Mouse (Mus musculus) myocyte (in vitro differentiated cells): ENCODE data around the gene Ap4s1. TPM values are rescaled to one million over a fixed set of nuclear protein-coding genes. Genes with fewer than 3 reads are reported as not detected.
"Not testable (repeated sequence)": the region's sequence is repeated elsewhere in the genome, so short reads cannot be mapped to it uniquely, and the experiment has no call there.

Source experiments
- H3K27me3 ChIP-seq: one replicate; pipeline ENCODE4 v1.6.1; 2011; ENCODE audit not compliant: control insufficient read depth, insufficient read depth, insufficient read length
- H3K36me3 ChIP-seq: one replicate; pipeline ENCODE4 v1.6.1; 2011; ENCODE audit not compliant: control insufficient read depth, insufficient read depth
- H3K4me2 ChIP-seq: one replicate; pipeline ENCODE4 v1.6.1; 2011; ENCODE audit warnings: low read depth, control low read depth
- H3K4me3 ChIP-seq: one replicate; pipeline ENCODE4 v1.5.1; 2011; ENCODE audit warnings: mild to moderate bottlenecking, control low read depth, moderate library complexity
- H3K79me2 ChIP-seq: one replicate; pipeline ENCODE4 v1.6.1; 2011; ENCODE audit not compliant: control insufficient read depth, insufficient read depth
- H3ac ChIP-seq: one replicate; pipeline ENCODE4 v1.6.1; 2011; ENCODE audit not compliant: control insufficient read depth, insufficient read length
- CEBPB ChIP-seq: IDR thresholded peaks from 2 replicates; pipeline ENCODE4 v1.6.1; 2011; ENCODE audit warnings: mild to moderate bottlenecking, moderate library complexity; ENCODE audit not compliant: poor library complexity, insufficient read depth, severe bottlenecking
- E2F4 ChIP-seq: IDR thresholded peaks from one replicate; pipeline ENCODE4 v1.6.1; 2011; ENCODE audit warnings: mild to moderate bottlenecking, control low read depth, moderate library complexity; ENCODE audit not compliant: insufficient read depth
- MAX ChIP-seq: IDR thresholded peaks from one replicate; pipeline ENCODE4 v1.6.1; 2011; ENCODE audit warnings: low read depth, mild to moderate bottlenecking, control low read depth
- MYOD1 ChIP-seq, 3 experiments: IDR thresholded peaks; one replicate each; pipeline ENCODE4 v1.6.1; 2011; ENCODE audit warnings: control low read depth in 2 of 3, low read depth in 2 of 3, mild to moderate bottlenecking in 2 of 3, moderate library complexity in 1 of 3; ENCODE audit not compliant: insufficient read length in 2 of 3, control insufficient read depth in 1 of 3
- MYOG ChIP-seq, 3 experiments: IDR thresholded peaks; one replicate each; pipeline ENCODE4 v1.6.1; 2011; ENCODE audit warnings: control low read depth in 2 of 3, low read depth in 2 of 3, mild to moderate bottlenecking in 2 of 3; ENCODE audit not compliant: insufficient read length in 2 of 3, control insufficient read depth in 1 of 3, insufficient read depth in 1 of 3
- POLR2A ChIP-seq: IDR thresholded peaks from one replicate; pipeline ENCODE4 v1.6.1; 2011; ENCODE audit warnings: low read depth, mild to moderate bottlenecking, control low read depth, moderate library complexity; ENCODE audit not compliant: insufficient read length
- POLR2AphosphoS2 ChIP-seq: IDR thresholded peaks from one replicate; pipeline ENCODE4 v1.6.1; 2011; ENCODE audit warnings: low read depth, control low read depth; ENCODE audit not compliant: insufficient read length
- REST ChIP-seq: IDR thresholded peaks from one replicate; pipeline ENCODE4 v1.6.1; 2011; ENCODE audit warnings: mild to moderate bottlenecking, control low read depth, moderate library complexity; ENCODE audit not compliant: insufficient read depth, insufficient read length
- SRF ChIP-seq: IDR thresholded peaks from one replicate; pipeline ENCODE4 v1.6.1; 2011; ENCODE audit warnings: low read depth; ENCODE audit not compliant: control insufficient read depth, insufficient read length
- TCF12 ChIP-seq: IDR thresholded peaks from one replicate; pipeline ENCODE4 v1.6.1; 2011; ENCODE audit warnings: mild to moderate bottlenecking, control low read depth; ENCODE audit not compliant: poor library complexity, insufficient read depth, severe bottlenecking
- TCF3 ChIP-seq: IDR thresholded peaks from one replicate; pipeline ENCODE4 v1.6.1; 2011; ENCODE audit warnings: low read depth, control low read depth; ENCODE audit not compliant: insufficient read length
- USF1 ChIP-seq: IDR thresholded peaks from one replicate; pipeline ENCODE4 v1.6.1; 2011; ENCODE audit warnings: low read depth, mild to moderate bottlenecking, control low read depth, moderate library complexity
- polyA plus RNA-seq: library from polyadenylated mRNA; unstranded; fragments of >200 nt; fragmentation: generic; extraction: Trizol; gene quantifications from one replicate; pipeline ENCODE4 v1.2.1, GENCODE M21; 2012; ENCODE audit warnings: missing spikeins

The Ap4s1 gene
- polyA plus RNA-seq, 1 experiment, result 12.4 TPM

DNA sequence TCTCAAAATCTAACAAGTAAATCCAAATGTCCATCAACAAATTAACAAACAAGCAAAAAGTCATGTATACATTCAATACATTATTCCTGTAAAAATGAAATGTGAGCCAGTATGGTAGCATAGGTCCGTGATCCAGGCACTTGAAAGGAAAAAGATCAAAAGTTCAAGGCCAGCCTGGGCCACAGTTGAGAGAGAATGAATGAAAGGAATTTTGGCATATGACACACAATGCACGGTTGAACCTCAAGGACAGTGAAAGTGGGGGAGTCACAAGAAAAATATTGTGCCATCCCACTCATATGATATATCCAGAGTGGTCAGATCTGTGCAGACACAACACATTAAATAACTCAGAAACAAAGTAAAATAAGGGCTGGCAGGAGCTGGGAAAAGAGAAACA lies 14.4 kb upstream of the Ap4s1 start:
- Histone ChIP-seq H3K4me2 (peak overlapping the region; percentile 24), H3K79me2 (peaks cover 100% of the 10 kb centered on the region), H3K36me3 (no peaks in the 10 kb centered on the region)

DNA sequence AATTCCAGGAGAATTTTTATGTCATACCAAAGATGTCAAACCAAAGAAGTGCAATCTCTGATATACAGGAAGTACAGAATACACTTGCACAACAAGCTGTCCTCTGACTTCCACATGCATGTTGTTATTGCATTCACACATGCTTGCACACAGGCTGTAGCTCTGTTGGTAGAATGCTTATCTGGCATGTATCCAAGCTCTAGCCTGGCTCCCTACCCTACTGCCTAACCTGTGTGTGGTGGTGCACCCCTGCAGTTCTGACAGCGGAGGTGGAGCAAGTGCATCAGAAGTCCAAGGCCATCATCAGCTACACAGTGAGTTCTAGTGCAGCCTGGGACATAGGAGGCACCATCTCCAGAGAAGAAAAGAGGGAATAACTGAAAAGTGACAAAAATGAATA lies 12.0 kb upstream of the Ap4s1 start:
- Histone ChIP-seq H3K4me2 (no peak overlapping the region), H3ac (no peak overlapping the region), H3K27me3 (no peaks in the 10 kb centered on the region), H3K79me2 (peaks cover 100% of the 10 kb centered on the region), H3K4me3 (no peak overlapping the region), H3K36me3 (no peaks in the 10 kb centered on the region)
- no peak for TF ChIP-seq TCF3
- no peak for TF ChIP-seq MYOD1 (IDR thresholded peaks at IDR 0.05; ENCODE audit: control insufficient read depth in 1 of 3, insufficient read length in 2 of 3, low read depth in 2 of 3)
- TF ChIP-seq USF1, result no peak
- no peak for TF ChIP-seq CEBPB
- no peak for TF ChIP-seq TCF12
- no peak for TF ChIP-seq POLR2A
- no peak for TF ChIP-seq POLR2AphosphoS2
- TF ChIP-seq REST, result no peak
- no peak for TF ChIP-seq MYOG (IDR thresholded peaks at IDR 0.05; ENCODE audit: control insufficient read depth in 1 of 3, insufficient read depth in 1 of 3, insufficient read length in 2 of 3, low read depth in 2 of 3)

More for the DNA sequence above, 14.4 kb upstream of the Ap4s1 start:
- Histone ChIP-seq H3ac (no peak overlapping the region), H3K4me3 (no peak overlapping the region), H3K27me3 (no peaks in the 10 kb centered on the region)
- TF ChIP-seq REST (no peak), USF1 (no peak), POLR2A (no peak), TCF12 (no peak), TCF3 (no peak), POLR2AphosphoS2 (no peak), MYOD1 (IDR thresholded peaks at IDR 0.05; ENCODE audit: control insufficient read depth in 1 of 3, insufficient read length in 2 of 3, low read depth in 2 of 3) (no peak), SRF (no peak)

DNA sequence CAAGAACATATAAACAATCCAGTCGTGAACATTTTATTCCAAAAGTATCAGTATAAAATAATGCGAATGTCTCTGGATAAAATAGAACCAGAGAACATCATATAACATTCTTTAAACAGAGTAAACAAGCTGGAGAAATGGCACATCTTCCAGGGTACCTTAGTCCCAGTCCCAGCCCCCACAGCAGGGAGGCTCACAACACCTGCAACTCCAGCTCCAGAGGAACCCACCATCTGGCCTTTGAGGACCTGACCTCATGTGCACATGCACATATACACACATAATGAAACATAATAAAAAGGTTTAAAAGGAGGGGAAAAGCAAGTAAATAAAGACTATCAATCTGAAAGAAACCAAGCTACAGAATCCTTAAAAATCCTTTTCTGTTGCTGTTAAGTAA lies 2.3 kb upstream of the Ap4s1 start:
- no peak overlapping the region for H3ac ChIP-seq
- peaks cover 81% of the 10 kb centered on the region for H3K79me2 ChIP-seq
- peak overlapping the region; percentile 78 for H3K4me2 ChIP-seq
- no peak for TF ChIP-seq CEBPB
- TF ChIP-seq SRF, result no peak
- H3K4me3 ChIP-seq, result no peak overlapping the region
- no peaks in the 10 kb centered on the region for H3K36me3 ChIP-seq
- H3K27me3 ChIP-seq, result no peaks in the 10 kb centered on the region

DNA sequence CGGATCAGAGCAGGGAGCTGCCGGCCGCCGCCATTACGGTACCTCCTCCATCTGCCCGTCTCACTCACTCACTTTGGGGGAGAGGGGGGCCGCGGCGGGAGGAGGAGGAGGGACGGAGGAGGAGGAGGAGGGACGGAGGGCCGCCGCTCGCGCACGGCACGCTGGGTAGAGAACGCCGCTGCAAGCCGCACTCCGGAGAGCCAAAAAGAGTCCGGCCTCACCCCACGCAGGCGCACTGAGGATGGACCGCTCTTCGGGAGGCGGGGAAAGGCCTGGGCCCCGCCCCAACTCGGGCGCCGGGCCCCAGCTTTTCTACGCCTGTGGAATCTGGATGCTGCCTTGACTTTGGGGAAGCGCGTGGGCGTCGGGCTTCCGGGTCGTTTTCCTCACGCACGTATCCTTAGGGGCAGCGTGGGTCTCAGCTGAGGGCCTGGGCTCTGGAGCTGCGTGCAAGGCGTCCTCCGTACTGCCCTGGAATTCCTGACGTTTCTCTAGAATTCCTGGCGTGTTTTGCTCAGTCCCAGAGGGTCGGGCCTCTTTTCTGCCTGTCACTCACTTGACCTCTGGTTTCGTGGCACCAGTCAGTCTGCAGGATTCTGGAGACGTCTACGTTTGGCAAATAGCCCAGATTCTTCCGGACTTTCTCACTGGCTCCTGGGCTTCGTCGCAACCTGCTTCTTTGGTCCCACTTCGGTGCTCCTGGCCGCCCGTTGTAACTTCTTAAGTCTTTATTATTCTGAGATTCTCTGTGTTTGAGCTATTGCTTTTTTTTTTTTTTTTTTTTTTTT lies 1.2 kb downstream of the Ap4s1 start, which contains the start of gene Strn3:
TSS of gene Strn3 (minus strand) at position 53 of the 788 bp plus-strand sequence.
- peak within 1 kb of the TSS; percentile 52 for H3K4me3 ChIP-seq
- peaks cover 50% of the 10 kb centered on the region for H3K79me2 ChIP-seq
- H3K36me3 ChIP-seq, result no peaks in the 10 kb centered on the region
- H3ac ChIP-seq, result peak within 1 kb of the TSS; percentile 96
- TF ChIP-seq POLR2AphosphoS2 (peak; percentile 88), CEBPB (no peak), TCF3 (no peak), MYOD1 (IDR thresholded peaks at IDR 0.05; ENCODE audit: control insufficient read depth in 1 of 3, insufficient read length in 2 of 3, low read depth in 2 of 3) (peak in 1 of 3 experiments; percentile 21), SRF (peak; percentile 52), POLR2A (peak; percentile 67), MYOG (IDR thresholded peaks at IDR 0.05; ENCODE audit: control insufficient read depth in 1 of 3, insufficient read depth in 1 of 3, insufficient read length in 2 of 3, low read depth in 2 of 3) (peak in 1 of 3 experiments; percentile 19)
- H3K27me3 ChIP-seq, result no peaks in the 10 kb centered on the region
- H3K4me2 ChIP-seq, result peak within 1 kb of the TSS; percentile 78

DNA sequence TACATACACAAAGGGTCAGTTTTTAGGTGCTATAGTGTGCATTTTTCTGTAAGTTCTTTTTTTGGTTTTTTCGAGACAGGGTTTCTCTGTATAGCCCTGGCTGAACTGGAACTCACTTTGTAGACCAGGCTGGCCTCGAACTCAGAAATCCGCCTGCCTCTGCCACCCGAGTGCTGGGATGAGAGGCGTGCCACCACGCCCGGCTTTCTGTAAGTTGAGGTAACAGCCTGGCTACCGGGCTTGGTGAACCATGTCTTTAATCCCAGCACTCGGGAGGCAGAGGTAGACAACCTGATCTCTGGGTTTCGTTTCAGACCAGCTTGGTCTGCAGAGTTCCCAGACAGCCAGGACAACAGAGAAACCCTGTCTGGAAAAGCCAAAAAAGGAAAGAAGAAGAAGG lies 2.0 kb downstream of the Ap4s1 start:
- Histone ChIP-seq H3K4me3 (peak overlapping the region; percentile 52), H3K79me2 (peaks cover 41% of the 10 kb centered on the region), H3K4me2 (peak overlapping the region; percentile 66)
- not testable (repeated sequence) for H3K27me3 ChIP-seq, H3K36me3 ChIP-seq, H3ac ChIP-seq

DNA sequence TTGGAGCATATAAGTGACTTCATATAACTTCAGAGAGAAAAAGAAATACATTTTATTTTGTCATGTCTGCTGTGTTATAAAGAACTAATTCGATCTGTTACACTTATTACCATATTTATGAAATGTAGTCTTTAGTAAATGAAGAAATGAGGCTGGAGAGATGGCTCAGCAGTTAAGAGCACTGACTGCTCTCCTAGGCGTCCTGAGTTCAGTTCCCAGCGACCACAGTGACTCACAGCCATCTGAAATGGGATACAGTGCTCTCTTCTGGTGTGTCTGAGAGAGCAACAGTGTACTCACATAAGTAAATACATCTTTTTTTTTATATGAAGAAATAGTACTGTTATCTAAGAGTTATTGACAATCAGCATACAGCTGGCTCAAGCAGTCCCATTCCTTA lies 2.6 kb downstream of the Ap4s1 start:
- no peak for TF ChIP-seq USF1
- TF ChIP-seq MAX, result no peak
- TF ChIP-seq POLR2AphosphoS2, result no peak
- no peak for TF ChIP-seq MYOG (IDR thresholded peaks at IDR 0.05; ENCODE audit: control insufficient read depth in 1 of 3, insufficient read depth in 1 of 3, insufficient read length in 2 of 3, low read depth in 2 of 3)
- no peak for TF ChIP-seq SRF
- no peak for TF ChIP-seq TCF3
- TF ChIP-seq TCF12, result no peak
- TF ChIP-seq REST, result no peak
- TF ChIP-seq MYOD1 (IDR thresholded peaks at IDR 0.05; ENCODE audit: control insufficient read depth in 1 of 3, insufficient read length in 2 of 3, low read depth in 2 of 3), result no peak
- no peak for TF ChIP-seq POLR2A
- no peak for TF ChIP-seq E2F4
- no peak for TF ChIP-seq CEBPB
- Histone ChIP-seq H3K4me2 (peak overlapping the region; percentile 66), H3K27me3 (no peaks in the 10 kb centered on the region), H3K36me3 (no peaks in the 10 kb centered on the region), H3K79me2 (peaks cover 36% of the 10 kb centered on the region), H3ac (no peak overlapping the region), H3K4me3 (peak overlapping the region; percentile 52)
